Mouse (Mus musculus) testis, adult 2 months (tissue): ENCODE data around the gene Coq8b.

ENCODE experiments used
- CTCF ChIP-seq: fragments of 200-500 bp; IDR thresholded peaks from 2 replicates; pipeline ENCODE4 v1.5.1; 2012; ENCODE audit warnings: low read depth, mild to moderate bottlenecking, inconsistent platforms, low read length, moderate library complexity; ENCODE audit not compliant: control insufficient read depth, insufficient read depth, insufficient replicate concordance
- POLR2A ChIP-seq: fragments of 200-500 bp; IDR thresholded peaks from 2 replicates; pipeline ENCODE4 v1.6.1; 2012; ENCODE audit warnings: low read depth, mild to moderate bottlenecking, inconsistent platforms, low read length, moderate library complexity; ENCODE audit not compliant: control insufficient read depth

DNA sequence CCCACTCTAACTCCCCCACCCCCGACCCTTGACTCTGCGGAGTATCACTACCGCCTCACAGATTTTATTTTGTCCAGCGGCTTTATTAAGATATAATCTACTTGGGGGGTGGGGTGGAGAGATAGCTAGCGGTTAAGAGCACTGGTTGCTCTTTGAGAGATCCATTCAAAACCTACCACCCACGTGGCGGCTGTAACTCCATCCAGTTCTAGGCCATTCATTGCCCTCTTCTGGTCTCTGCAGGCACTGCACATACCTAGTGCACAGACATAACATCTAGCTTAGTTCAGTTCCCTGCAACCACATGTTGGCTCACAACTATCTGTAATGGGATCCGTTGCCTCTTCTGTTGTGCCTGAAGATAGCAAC is 52.9 kb downstream of the Coq8b start:
- no peak for TF ChIP-seq POLR2A
- TF ChIP-seq CTCF: peak; percentile 43; the same call in 1 of the 2 replicates
